Mouse (Mus musculus) CH12.LX (cell line): ENCODE results near the gene Rps6ka4.

Source experiments
- CTCF ChIP-seq, 2 experiments: IDR thresholded peaks in 1 of 2; conservative IDR thresholded peaks in 1 of 2; 2 replicates each; pipeline ENCODE4 v1.5.1; 2011 to 2012; ENCODE audit warnings: low read depth in 2 of 2, low read length in 2 of 2, improper control_type of control experiment in 1 of 2, inconsistent platforms in 1 of 2, mild to moderate bottlenecking in 1 of 2, moderate library complexity in 1 of 2
- EP300 ChIP-seq: IDR thresholded peaks from 2 replicates; pipeline ENCODE4 v1.6.1; 2011; ENCODE audit warnings: low read length, improper control_type of control experiment
- JUND ChIP-seq: conservative IDR thresholded peaks from 2 replicates; pipeline ENCODE4 v1.6.1; 2011; ENCODE audit warnings: low read depth, low read length, improper control_type of control experiment

- no peak for TF ChIP-seq CTCF (conservative IDR thresholded peaks at IDR 0.05 in 1 of 2, IDR thresholded peaks at IDR 0.05 in 1 of 2; ENCODE audit: low read depth in 2 of 2, low read length in 2 of 2)
- no peak for TF ChIP-seq JUND
- no peak for TF ChIP-seq EP300
Observed at GRCm38 (mm10) chr19:6855225-6856031, 15.0 kb upstream of the Rps6ka4 start.
